Mouse (Mus musculus): ENCODE measurements around the gene Cd3e. TPM values are rescaled to one million over a fixed set of nuclear protein-coding genes. Genes with fewer than 3 reads are reported as not detected.

Gene Cd3e
- polyA plus RNA-seq, 1 experiment from 2014 or later, result not detected

DNA sequence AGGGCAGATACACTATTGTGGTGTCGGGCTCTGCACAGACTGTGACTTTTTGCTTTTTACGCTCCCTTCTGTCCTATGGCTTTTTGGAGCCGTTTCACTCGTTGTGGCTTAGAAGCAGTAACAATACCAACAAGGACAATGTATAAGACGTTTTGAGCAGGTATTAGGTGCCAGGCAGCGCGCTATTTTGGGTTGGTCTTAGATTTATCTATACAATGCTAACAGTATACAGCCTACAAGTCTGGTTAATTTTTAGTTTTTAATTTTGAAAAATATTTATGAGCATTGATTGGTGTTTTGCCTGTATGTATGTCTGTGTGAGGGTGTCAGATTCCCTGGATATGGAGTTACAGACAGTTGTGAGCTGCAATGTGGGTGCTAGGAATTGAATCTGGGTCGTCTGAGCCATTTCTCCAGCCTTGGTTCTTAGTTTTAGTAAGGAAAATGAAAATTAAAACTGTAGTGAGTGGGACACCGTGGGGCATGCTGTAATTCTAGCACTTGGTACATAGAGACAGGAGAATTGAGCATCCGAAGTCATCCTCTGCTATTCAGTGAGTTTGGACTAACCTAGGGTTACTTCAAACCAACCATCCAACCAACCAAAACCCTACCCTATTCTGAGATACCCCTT, 43.5 kb downstream of the Cd3e start:
- H3K27me3 ChIP-seq (ENCODE audit: insufficient read depth, low read length), result no peaks in the 10 kb centered on the region
- H3K4me1 ChIP-seq (ENCODE audit: insufficient read depth), result peaks cover 10% of the 10 kb centered on the region; the same call in 1 of the 2 replicates
- peaks cover 17% of the 10 kb centered on the region for H3K36me3 ChIP-seq (replicated peaks; ENCODE audit: insufficient read depth, low read length)
- peak overlapping the region; percentile 90 for H3K27ac ChIP-seq (ENCODE audit: low read depth)
- 14% methylated on average over 10 of the region's 10 CpGs for WGBS (ENCODE audit: insufficient replicate concordance)
- ATAC-seq, result peak; percentile 5; the same call in 1 of the 2 replicates
- no peak for TF ChIP-seq EP300 (IDR thresholded peaks at IDR 0.05; ENCODE audit: low read depth)
- no peak for TF ChIP-seq CTCF (IDR thresholded peaks at IDR 0.05; ENCODE audit: low read depth)
- no peaks in the 10 kb centered on the region for H3K9me3 ChIP-seq (ENCODE audit: low read length)
- H3K4me3 ChIP-seq (ENCODE audit: low read depth, low read length), result peak overlapping the region; percentile 95
- H3K9ac ChIP-seq (replicated peaks), result peak overlapping the region; percentile 50; the same call in 1 of the 2 replicates
- no peak for DNase-seq
- peak overlapping the region; percentile 84 for H3K4me2 ChIP-seq (ENCODE audit: low read depth, low read length)

DNA sequence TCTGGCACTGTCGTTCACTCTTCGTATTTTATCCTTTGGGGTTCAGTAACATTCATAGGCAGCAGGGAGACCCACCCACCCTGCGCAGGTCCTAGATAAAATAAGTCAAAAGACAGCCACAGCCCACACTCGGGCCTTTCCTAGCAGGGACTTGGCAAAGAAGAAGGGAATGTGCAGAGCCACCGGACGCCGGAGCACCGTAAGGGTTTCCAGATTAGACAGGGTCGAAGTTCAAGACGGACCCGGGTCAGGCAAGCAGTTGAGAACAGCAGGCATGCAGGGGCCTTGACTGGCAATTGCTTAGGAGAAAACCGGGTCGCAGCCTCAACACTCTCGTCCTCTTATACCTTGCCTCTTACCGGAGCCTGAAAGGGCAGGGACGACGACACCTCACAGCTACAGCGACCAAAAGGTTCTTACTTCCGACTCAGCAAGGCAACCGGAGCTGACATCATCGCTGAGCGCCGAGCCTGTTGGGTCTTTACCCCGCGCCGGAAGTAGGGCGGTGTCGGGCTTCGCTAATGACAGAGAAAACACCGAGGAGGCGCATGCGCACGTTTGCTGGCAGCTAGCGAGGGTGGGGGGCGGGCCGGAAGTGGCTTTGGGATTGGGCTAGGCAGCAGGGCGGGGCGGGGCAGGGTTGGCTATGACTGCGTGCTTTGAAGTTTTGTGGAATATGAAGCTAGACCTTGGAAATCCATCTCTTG, 44.1 kb downstream of the Cd3e start, which contains the start of gene Ube4a:
Gene Ube4a (minus strand): TSS at position 475 of the 707 bp plus-strand sequence.
- ATAC-seq (peak; percentile 97), DNase-seq (peak; percentile 100)
- TF ChIP-seq CTCF (IDR thresholded peaks at IDR 0.05; ENCODE audit: low read depth) (no peak), EP300 (IDR thresholded peaks at IDR 0.05; ENCODE audit: low read depth) (peak; percentile 75; the same call in 1 of the 2 replicates)
- Histone ChIP-seq H3K4me1 (ENCODE audit: insufficient read depth) (peaks cover 10% of the 10 kb centered on the region; the same call in 1 of the 2 replicates), H3K9ac (replicated peaks) (peak within 1 kb of the TSS; percentile 88), H3K27me3 (ENCODE audit: insufficient read depth, low read length) (no peaks in the 10 kb centered on the region), H3K4me3 (ENCODE audit: low read depth, low read length) (peak within 1 kb of the TSS; percentile 95), H3K27ac (ENCODE audit: low read depth) (peak within 1 kb of the TSS; percentile 90), H3K9me3 (ENCODE audit: low read length) (no peaks in the 10 kb centered on the region), H3K36me3 (replicated peaks; ENCODE audit: insufficient read depth, low read length) (peaks cover 18% of the 10 kb centered on the region), H3K4me2 (ENCODE audit: low read depth, low read length) (peak within 1 kb of the TSS; percentile 84)
- WGBS (ENCODE audit: insufficient replicate concordance), result under 1% methylated on average over 39 of the region's 39 CpGs

DNA sequence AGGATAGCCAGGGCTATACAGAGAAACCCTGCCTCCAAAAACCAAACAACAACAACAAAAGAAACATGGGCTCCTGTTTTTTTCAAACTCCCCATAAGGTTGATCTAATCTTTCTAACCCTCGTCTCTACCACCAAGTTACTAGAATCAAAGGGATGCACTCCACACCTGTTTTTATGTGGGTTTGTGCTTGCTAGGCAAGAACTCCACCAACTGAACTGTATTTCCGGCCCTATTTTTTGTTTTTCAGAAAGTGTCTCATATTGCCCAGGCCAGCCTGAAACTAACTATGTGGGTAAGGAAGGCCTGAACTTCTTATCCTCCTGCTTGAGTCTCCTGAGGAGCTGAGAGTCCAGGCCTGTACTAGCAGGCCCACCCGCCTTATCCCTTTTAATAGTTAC, 55.0 kb downstream of the Cd3e start:
- no peak for TF ChIP-seq EP300 (IDR thresholded peaks at IDR 0.05; ENCODE audit: low read depth)
- no peak for TF ChIP-seq CTCF (IDR thresholded peaks at IDR 0.05; ENCODE audit: low read depth)
- no peak for ATAC-seq
- Histone ChIP-seq H3K4me2 (ENCODE audit: low read depth, low read length) (no peak overlapping the region), H3K4me1 (ENCODE audit: insufficient read depth) (no peaks in the 10 kb centered on the region), H3K9me3 (ENCODE audit: low read length) (no peaks in the 10 kb centered on the region), H3K27me3 (ENCODE audit: insufficient read depth, low read length) (no peaks in the 10 kb centered on the region), H3K9ac (replicated peaks) (no peak overlapping the region), H3K27ac (ENCODE audit: low read depth) (no peak overlapping the region), H3K36me3 (replicated peaks; ENCODE audit: insufficient read depth, low read length) (peaks cover 65% of the 10 kb centered on the region), H3K4me3 (ENCODE audit: low read depth, low read length) (no peak overlapping the region)
- WGBS (ENCODE audit: insufficient replicate concordance), result 78% methylated on average over 3 of the region's 3 CpGs
- no peak for DNase-seq

Other genes starting within 250 kb of the Cd3e start
- gene Arcn1, start 241.8 kb downstream of the Cd3e start, polyA plus RNA-seq (2015; fragmentation: Nextera tagmentation; extraction: Ambion mirVana), result 53.5 and 58.4 TPM in 2 replicates
- 23.6 and 24.5 TPM in 2 replicates for gene Ift46, start 241.7 kb downstream of the Cd3e start, polyA plus RNA-seq (2015; fragmentation: Nextera tagmentation; extraction: Ambion mirVana)
- gene Tmem25, start 210.3 kb downstream of the Cd3e start, polyA plus RNA-seq (2015; fragmentation: Nextera tagmentation; extraction: Ambion mirVana), result 5.6 and 6.0 TPM in 2 replicates
- 588 and 688 TPM in 2 replicates for gene Ttc36, start 206.6 kb downstream of the Cd3e start, polyA plus RNA-seq (2015; fragmentation: Nextera tagmentation; extraction: Ambion mirVana)
- gene Kmt2a, start 128.3 kb downstream of the Cd3e start, polyA plus RNA-seq (2015; fragmentation: Nextera tagmentation; extraction: Ambion mirVana), result 1.8 and 2.2 TPM in 2 replicates
- 764 and 787 TPM in 2 replicates for gene Atp5l, start 88.9 kb downstream of the Cd3e start, polyA plus RNA-seq (2015; fragmentation: Nextera tagmentation; extraction: Ambion mirVana)
- 7.5 and 7.9 TPM in 2 replicates for gene Ube4a, start 44.0 kb downstream of the Cd3e start, polyA plus RNA-seq (2015; fragmentation: Nextera tagmentation; extraction: Ambion mirVana)
- 1.8 and 2.2 TPM in 2 replicates for gene Cd3g, start 29.2 kb downstream of the Cd3e start, polyA plus RNA-seq (2015; fragmentation: Nextera tagmentation; extraction: Ambion mirVana)
- 0.17 and 0.46 TPM in 2 replicates for gene Cd3d, start 27.8 kb downstream of the Cd3e start, polyA plus RNA-seq (2015; fragmentation: Nextera tagmentation; extraction: Ambion mirVana)
- gene Mpzl2, start 30.2 kb upstream of the Cd3e start, polyA plus RNA-seq (2015; fragmentation: Nextera tagmentation; extraction: Ambion mirVana), result 13.7 and 15.7 TPM in 2 replicates
- 0.99 and 1.4 TPM in 2 replicates for gene Mpzl3, start 45.6 kb upstream of the Cd3e start, polyA plus RNA-seq (2015; fragmentation: Nextera tagmentation; extraction: Ambion mirVana)
- gene Jaml, start 69.6 kb upstream of the Cd3e start, polyA plus RNA-seq (2015; fragmentation: Nextera tagmentation; extraction: Ambion mirVana), result 0.68 and 0.73 TPM in 2 replicates
- 0.06 and 0.09 TPM in 2 replicates for gene Scn2b, start 108.2 kb upstream of the Cd3e start, polyA plus RNA-seq (2015; fragmentation: Nextera tagmentation; extraction: Ambion mirVana)
- gene Scn4b, start 128.8 kb upstream of the Cd3e start, polyA plus RNA-seq (2015; fragmentation: Nextera tagmentation; extraction: Ambion mirVana), result 0.73 and 0.82 TPM in 2 replicates
- 0.14 and 0.15 TPM in 2 replicates for gene BC049352, start 172.4 kb upstream of the Cd3e start, polyA plus RNA-seq (2015; fragmentation: Nextera tagmentation; extraction: Ambion mirVana)
- not detected in 2 replicates for gene Tmprss4, start 194.5 kb upstream of the Cd3e start, polyA plus RNA-seq (2015; fragmentation: Nextera tagmentation; extraction: Ambion mirVana)